Mouse (Mus musculus): ENCODE results near the gene Ergic2.
"Not testable (repeated sequence)": the region's sequence is repeated elsewhere in the genome, so short reads cannot be mapped to it uniquely, and the experiment has no call there.

The Ergic2 gene

DNA sequence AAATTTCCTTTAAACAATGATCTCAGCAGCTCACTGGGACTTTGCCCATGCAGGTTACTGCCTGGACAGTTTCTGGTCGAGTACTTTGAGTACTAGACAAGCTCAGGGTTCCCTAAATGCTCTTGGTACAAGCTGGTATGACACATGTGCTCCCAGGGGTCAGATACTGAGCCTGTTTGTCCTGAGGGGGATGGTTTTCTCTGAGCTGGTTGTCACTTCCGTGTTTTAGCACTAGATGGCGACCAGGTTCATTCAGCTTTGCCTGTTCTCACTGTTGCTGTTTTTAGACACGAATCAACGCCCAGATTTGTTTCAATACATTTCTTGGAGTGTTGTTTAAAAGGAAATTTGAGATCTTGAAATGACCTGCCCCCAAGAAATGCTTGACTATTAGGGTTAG lies 2.6 kb upstream of the Ergic2 start:
- peak; percentile 24 for DNase-seq (ENCODE audit: low read depth in 1 of 2, low spot score in 2 of 2)

DNA sequence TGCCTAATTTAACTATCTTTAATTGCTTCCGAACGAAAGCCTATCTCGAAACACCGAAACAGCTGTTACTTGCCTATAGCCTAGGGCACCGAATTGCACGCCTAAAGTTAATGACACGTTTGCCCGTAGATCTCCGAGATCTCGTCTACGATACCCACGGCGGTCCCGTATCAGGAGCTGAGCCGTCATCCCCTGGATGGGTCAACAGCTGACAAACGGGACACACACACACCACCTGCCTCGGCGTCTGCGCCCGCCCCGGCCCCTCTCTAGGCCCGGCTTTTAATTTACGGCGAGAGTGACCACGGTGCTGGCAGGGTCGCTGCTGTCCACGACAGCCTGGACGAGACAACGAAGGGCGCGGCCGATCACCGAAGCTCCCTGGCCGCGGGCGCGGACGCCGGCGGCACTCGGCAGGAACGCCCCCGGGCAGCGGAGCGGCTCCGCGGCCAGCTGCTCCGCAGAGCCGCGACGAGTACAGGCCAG lies 740 bp downstream of the Ergic2 start:
- DNase-seq (ENCODE audit: low read depth in 1 of 2, low spot score in 2 of 2), result peak in 1 of 2 experiments; percentile 6

DNA sequence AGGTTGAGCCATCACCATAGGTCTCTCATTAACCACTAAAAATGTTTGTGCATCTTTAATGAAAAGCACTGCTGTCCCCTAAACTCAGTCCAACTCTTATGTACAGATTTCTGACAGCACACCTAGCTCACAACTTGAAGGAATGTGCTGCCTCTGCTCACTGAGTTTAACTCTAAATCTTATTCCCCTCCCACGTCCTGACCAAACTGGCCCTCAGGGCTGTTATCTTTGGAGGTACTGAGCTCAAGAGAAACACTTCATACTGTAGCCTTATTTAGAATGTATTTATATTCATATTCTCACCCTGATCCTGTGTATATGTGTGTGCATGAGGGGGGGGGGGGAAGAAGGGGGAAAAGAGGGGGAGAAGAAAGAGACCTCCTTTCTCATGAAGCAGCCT lies 4.7 kb downstream of the Ergic2 start:
- no peak for DNase-seq (ENCODE audit: low read depth in 1 of 2, low spot score in 2 of 2)

DNA sequence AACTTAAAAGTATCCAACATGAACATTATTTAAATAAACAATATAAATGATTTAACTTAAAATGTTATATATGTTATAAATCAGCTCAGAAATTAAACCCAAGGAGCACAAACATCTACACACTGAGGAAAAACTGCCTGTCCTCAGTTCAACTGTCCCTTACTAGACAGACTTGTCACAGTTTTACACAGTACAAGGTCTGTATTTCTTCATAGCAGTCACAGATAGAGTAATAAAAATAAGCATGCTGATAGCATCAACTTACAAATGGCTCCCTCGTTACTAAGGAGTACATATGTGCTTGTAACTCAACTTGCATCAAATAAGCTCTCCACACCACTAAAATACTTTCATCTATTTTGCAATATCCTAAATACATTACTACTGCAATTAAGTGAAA lies 7.0 kb downstream of the Ergic2 start:
- DNase-seq (ENCODE audit: low read depth in 1 of 2, low spot score in 2 of 2), result no peak

DNA sequence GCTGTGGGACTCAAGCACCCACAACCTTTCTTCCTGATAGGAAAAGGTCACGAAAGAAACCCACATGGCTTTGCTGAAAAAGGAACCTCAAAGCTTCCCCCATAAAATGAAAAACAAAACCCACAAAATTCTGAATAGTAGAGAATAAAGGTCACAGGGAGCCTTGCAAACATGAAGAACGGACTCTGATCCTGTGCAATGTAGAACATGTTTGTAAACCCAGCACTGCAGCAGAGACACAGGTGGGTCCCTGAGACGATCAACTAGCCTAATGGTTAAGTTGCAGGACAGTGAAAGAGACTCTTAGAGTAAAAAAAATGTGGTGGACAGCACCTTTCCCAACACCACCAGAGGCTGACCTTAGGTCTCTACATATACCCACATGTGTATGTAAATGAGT lies 12.4 kb downstream of the Ergic2 start:
- DNase-seq (ENCODE audit: low read depth in 1 of 2, low spot score in 2 of 2), result no peak

DNA sequence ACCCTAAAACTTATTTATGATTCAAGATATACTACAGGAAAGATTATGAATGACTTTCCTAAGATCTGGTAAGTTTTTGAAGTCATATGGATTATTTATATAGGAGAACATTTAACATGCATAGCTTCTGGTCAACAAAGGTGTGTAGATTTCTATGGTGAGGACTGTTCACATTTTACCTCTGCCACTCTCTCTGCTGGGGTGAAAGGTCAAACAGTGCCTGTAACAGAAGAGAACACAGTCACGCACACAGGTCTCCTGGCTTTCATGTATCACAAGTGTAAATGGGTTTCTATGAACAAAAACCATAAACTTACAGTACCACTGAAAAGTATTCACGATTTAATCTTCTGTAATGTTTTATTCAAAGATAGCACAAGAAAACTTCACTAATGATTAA lies 13.0 kb downstream of the Ergic2 start:
- DNase-seq (ENCODE audit: low read depth in 1 of 2, low spot score in 2 of 2), result no peak

DNA sequence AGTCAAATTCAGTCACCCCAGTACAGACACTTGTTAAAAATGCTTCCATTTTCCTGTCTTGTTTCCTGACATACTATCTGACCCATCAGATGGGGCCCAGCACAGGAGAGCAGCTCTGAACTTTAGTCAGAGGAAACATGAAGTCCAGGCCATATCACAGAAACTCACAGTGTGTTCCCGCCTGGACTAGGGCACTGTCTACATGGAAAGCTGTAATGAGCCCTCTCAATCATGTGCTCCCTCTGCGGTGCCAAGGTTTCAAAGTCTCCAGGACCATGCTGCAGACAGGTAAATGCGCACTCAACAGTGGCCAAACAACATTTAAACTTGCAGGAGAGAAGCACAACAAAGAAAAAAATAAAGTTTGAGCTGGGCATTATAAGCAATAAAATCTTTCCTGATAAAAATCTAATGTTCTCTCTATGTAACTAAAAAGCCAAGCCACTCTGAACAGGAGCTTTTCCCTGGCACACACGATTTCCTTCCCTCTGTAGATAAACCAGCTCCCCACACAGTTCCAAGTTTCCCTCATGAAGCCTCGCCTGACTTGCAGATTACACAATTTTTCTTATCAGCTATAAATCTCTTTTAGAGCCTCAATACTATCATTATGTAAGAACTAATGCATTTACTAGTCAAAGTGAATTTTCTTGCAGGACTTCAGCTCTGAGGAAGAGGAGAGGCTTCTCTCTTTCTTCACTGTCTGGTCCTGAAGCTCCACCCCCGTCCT lies 18.0 kb downstream of the Ergic2 start:
- DNase-seq (ENCODE audit: low read depth in 1 of 2, low spot score in 2 of 2), result no peak

DNA sequence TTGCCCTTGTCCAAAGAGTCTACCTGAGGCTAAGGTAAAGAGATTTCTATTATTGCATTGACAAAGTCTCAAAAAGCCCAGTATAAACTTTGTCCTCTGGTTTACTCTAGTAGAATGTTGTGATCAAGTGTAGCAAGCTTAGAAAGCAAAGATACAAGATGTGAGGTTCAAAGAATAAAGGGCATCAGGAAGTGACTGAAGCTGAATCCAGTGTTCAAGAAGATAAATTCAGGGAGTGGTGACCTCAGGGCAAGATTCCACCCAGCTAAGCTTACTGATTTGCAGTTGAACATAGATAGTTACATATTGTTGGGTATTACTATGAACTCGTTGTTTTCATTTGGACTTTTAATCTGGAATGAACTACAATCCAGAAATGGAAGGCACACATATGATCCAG lies 26.5 kb downstream of the Ergic2 start:
- DNase-seq (ENCODE audit: low read depth in 1 of 2, low spot score in 2 of 2), result no peak

DNA sequence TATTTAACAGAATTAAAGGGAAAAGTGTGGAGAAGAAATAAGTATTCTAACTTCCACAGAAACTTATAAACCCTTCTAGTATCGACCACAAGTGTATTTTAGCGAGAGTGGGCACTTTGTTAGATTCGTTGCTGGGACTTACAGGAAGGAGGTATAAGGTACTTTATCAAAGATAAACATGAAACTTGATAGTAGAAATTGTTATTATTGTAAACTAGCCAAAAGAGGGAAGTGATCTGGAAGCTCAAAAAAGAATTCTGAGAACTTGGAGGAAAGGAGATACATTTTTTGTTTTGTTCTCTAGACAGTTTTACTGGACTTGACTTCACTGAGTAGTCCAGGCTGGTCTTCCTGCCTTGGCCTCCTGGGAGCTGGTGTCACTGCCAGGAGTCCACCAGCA lies 39.3 kb downstream of the Ergic2 start:
- no peak for DNase-seq (ENCODE audit: low read depth in 1 of 2, low spot score in 2 of 2)

DNA sequence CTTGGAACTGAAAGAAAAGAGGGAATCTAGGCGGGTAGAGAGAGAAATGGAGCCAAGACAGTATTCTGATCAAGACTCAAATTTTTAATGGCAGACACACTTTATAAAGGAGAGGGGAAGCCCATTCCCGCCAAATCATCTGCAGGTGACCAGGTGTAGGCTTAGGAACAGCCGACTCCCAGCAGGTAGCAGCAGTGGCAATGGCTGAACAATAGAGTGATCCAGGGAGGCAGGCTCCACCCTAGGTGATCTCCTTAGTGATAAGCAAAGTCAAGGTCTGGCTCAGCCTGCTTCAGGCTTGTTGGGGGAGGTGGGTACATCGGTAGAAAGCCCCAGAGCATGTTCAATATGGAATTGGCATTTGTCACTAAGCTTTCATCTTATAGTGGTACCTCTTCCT lies 59.9 kb downstream of the Ergic2 start:
- not testable (repeated sequence) for DNase-seq (ENCODE audit: low read depth in 1 of 2, low spot score in 2 of 2)

DNA sequence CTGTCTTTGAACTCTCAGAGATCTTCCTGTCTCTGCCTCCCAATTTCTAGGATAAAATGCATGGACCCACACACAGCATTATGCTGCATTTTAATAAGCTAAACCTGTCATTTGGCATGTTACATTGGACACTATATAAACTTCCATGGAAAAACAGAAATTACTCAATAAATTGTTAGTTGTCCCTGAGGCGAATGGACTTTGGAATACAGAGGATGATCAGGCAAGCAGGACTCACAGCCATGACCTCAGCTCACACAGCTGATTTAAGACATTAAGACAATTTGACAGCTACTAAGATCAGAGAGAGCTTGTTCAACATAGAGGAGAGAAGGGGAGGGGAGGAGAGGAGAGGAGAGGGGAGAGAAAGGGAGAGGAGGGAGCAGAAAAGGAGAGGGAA lies 69.8 kb downstream of the Ergic2 start:
- no peak for DNase-seq (ENCODE audit: low read depth in 1 of 2, low spot score in 2 of 2)

DNA sequence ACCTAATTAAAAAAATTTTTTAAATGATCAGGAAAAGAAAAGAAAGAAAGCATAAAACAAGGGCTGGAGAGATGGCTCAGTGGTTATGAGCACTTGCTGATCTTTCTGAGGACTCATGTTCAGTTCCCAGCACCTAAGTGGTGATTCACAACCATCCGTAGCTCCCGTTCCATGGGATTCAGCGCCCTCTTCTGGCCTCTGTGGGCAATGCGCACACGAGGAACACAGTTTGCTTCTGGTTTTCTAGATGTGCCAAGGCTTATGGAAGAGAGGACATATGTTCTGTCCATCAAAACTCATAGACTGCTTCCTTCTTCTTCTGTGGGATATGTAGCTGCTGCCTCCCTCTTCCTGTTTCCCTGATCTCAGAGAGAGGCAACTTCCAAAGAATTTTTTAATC lies 70.3 kb downstream of the Ergic2 start:
- no peak for DNase-seq (ENCODE audit: low read depth in 1 of 2, low spot score in 2 of 2)

DNA sequence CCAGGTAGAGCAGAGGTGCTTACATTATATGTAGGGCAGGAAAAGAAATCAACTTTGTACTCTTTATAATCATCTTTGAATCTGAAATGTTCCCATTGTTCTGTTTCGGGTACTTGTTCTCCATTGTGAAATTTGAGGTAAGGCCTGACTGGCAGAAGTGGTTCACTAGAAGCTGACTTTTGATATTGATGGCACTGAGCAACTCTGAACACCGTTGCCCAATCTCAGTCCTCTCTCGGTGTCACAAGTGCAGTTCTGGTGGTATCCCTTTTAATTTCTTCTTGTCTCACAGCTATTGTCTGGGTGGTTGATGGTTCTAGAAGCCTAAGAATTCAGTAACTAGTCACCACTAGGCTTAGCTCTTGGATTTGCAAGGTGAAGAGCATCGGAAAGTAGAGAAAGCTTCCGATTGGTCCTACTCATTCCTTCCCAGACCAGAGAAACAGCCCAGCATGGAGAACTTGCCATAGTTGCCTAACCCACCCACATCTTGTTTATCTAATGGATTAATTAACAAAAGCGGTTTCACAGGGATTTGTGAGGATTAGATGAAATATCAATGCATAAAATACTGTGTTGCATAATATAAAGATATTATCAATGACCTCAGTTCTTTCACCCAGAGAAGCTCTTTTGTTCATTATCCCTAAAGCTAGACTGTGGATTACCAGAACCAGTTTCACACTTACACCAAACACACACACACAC lies 72.7 kb downstream of the Ergic2 start:
- no peak for DNase-seq (ENCODE audit: low read depth in 1 of 2, low spot score in 2 of 2)

DNA sequence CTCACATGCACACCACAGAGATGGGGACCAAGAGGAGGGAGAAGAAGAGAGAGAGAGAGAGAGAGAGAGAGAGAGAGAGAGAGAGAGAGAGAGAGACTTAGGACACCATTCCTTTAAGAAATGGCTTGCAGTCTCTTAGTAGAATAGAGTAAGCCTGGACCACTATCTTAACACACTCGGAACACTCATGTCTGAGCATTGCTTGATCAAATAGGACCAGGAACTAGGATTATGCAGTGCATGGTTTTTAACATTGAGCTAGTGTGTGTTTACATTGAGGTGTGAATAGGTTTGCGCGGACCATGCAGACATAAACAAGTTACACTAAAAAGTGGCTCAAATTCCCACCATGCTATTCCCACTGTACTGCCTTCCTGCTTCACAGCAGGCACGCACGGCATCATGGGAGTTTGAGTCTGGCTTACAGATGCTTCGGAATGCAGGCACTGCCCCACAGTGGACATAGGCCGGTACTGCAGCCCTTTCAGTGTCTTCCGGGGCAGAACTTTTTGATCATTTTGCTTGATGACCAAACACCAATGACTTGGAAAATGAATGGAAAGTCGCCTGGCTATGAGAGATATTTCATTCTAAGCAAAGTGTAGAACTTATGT lies 76.3 kb downstream of the Ergic2 start:
- DNase-seq (ENCODE audit: low read depth in 1 of 2, low spot score in 2 of 2), result peak; percentile 14 to 15

DNA sequence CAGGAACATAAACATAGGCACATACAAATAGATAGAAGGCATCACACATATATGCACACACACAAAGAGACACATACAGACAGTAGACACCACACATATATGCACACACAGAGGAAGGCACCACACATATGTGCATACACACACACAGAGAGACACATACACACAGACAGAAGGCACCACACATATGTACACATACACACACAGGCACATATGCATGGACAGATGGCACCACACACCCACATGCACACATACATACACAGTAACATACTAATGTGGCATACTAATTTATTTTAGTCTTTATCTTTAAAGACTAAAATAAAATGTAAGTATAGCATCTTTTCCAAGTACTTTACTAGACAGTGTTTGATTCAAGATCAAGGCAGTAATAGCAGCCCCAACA lies 78.6 kb downstream of the Ergic2 start:
- DNase-seq (ENCODE audit: low read depth in 1 of 2, low spot score in 2 of 2), result no peak

DNA sequence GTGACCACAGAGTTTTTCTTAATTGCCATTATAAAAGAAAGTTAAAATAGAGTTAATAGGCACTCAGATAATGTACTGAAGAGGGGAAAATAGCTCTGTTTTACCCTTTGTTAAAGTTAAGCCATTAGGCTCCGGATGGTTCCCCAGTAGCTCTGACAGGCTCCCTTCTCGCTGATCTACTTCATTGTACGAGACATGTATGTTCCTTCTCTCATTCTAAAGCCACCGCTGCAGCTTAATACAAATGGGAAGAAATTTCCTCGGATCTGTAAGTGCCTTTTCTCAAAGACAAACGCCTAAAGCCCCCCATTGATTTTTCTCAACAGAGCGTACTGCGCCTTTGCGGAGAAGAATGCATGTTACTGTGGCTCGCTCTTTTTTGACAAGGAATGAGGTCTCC lies 79.9 kb downstream of the Ergic2 start:
- DNase-seq (ENCODE audit: low read depth in 1 of 2, low spot score in 2 of 2), result no peak

Measured in monocyte, adult 2 months (primary cell).